Mouse (Mus musculus) embryonic fibroblast, embryonic 13.5 days (primary cell): ENCODE data around the gene 8030474K03Rik.

Experiments
- CTCF ChIP-seq: IDR thresholded peaks from 2 replicates; pipeline ENCODE4 v1.5.1; 2011; ENCODE audit warnings: mild to moderate bottlenecking, control low read depth, low read length, moderate library complexity, borderline replicate concordance; ENCODE audit not compliant: insufficient read depth
- POLR2A ChIP-seq: IDR thresholded peaks from 2 replicates; pipeline ENCODE4 v1.6.1; 2011; ENCODE audit warnings: low read depth, mild to moderate bottlenecking, control low read depth, low read length, moderate library complexity

DNA sequence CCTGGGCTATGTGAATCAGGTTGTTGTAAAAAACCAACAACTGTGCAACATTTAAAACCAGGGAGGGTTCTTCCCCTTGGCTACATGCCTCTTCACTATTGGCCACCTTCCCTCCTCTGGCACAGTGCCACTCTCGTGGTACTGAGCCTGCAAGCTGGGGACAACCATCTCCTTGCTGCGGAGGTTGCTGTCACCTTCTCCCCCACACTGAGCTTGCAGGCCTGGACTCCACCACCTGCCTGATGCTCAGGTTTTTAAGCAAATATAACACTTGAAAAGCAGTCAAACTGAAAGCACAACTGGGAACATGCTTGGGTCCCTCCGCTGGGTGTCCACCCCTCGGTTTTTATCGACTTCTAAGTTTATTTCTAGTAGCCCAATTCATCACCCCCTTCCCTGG, 40.0 kb upstream of the 8030474K03Rik start:
- TF ChIP-seq CTCF (no peak), POLR2A (no peak)
